Mouse (Mus musculus): Measurements from ENCODE around the gene Mgl2.
"Not testable (repeated sequence)": the region's sequence is repeated elsewhere in the genome, so short reads cannot be mapped to it uniquely, and the experiment has no call there.

Gene Mgl2

GRCm38 (mm10) chr11:70129926-70130379 is at the start of gene Mgl2:
TSS of gene Mgl2 (plus strand) at chr11:70130329.
- DNase-seq (ENCODE audit: low spot score) = no peak

GRCm38 (mm10) chr11:70080803-70081590 is 49.1 kb upstream of the Mgl2 start:
- no peak for DNase-seq (ENCODE audit: low spot score)

GRCm38 (mm10) chr11:70084563-70084962 is 45.6 kb upstream of the Mgl2 start:
- DNase-seq (ENCODE audit: low spot score) = no peak

- DNase-seq (ENCODE audit: low spot score) = peak; percentile 21
Measured at GRCm38 (mm10) chr11:70091986-70092783, 37.9 kb upstream of the Mgl2 start, which contains the start of gene Asgr2. TSS of gene Asgr2 (plus strand) at chr11:70092644.

GRCm38 (mm10) chr11:70097396-70097795 is 32.7 kb upstream of the Mgl2 start:
- no peak for DNase-seq (ENCODE audit: low spot score)

GRCm38 (mm10) chr11:70099102-70099501 is 31.0 kb upstream of the Mgl2 start:
- no peak for DNase-seq (ENCODE audit: low spot score)

GRCm38 (mm10) chr11:70099809-70100208 is 30.3 kb upstream of the Mgl2 start:
- no peak for DNase-seq (ENCODE audit: low spot score)

GRCm38 (mm10) chr11:70103701-70104315 is 26.3 kb upstream of the Mgl2 start:
- DNase-seq (ENCODE audit: low spot score) = no peak

GRCm38 (mm10) chr11:70107085-70107484 is 23.0 kb upstream of the Mgl2 start:
- DNase-seq (ENCODE audit: low spot score) = no peak

- peak; percentile 10 for DNase-seq (ENCODE audit: low spot score)
Measured at GRCm38 (mm10) chr11:70110146-70110545, 20.0 kb upstream of the Mgl2 start.

- DNase-seq (ENCODE audit: low spot score) = no peak
Measured at GRCm38 (mm10) chr11:70114562-70114961, 15.6 kb upstream of the Mgl2 start.

- no peak for DNase-seq (ENCODE audit: low spot score)
Measured at GRCm38 (mm10) chr11:70115901-70116300, 14.2 kb upstream of the Mgl2 start.

GRCm38 (mm10) chr11:70135001-70135400 is 4.9 kb downstream of the Mgl2 start:
- DNase-seq (ENCODE audit: low spot score) = not testable (repeated sequence)

GRCm38 (mm10) chr11:70135925-70136324 is 5.8 kb downstream of the Mgl2 start:
- not testable (repeated sequence) for DNase-seq (ENCODE audit: low spot score)

- no peak for DNase-seq (ENCODE audit: low spot score)
Measured at GRCm38 (mm10) chr11:70139171-70139570, 9.0 kb downstream of the Mgl2 start.

- no peak for DNase-seq (ENCODE audit: low spot score)
Measured at GRCm38 (mm10) chr11:70151072-70151471, 20.9 kb downstream of the Mgl2 start.

GRCm38 (mm10) chr11:70155897-70156296 is 25.8 kb downstream of the Mgl2 start, which contains the start of gene Clec10a:
TSS of gene Clec10a (plus strand) at chr11:70156197.
- DNase-seq (ENCODE audit: low spot score) = not testable (repeated sequence)

GRCm38 (mm10) chr11:70162336-70162735 is 32.2 kb downstream of the Mgl2 start:
- DNase-seq (ENCODE audit: low spot score) = no peak

GRCm38 (mm10) chr11:70165972-70166921 is 36.1 kb downstream of the Mgl2 start:
- DNase-seq (ENCODE audit: low spot score) = no peak

GRCm38 (mm10) chr11:70168136-70168535 is 38.0 kb downstream of the Mgl2 start:
- no peak for DNase-seq (ENCODE audit: low spot score)

GRCm38 (mm10) chr11:70169471-70169870 is 39.3 kb downstream of the Mgl2 start:
- DNase-seq (ENCODE audit: low spot score) = not testable (repeated sequence)
